Mouse (Mus musculus) embryonic facial prominence, embryonic 11.5 days (tissue): Measurements from ENCODE around the gene Elk3. TPM values are rescaled to one million over a fixed set of nuclear protein-coding genes. Genes with fewer than 3 reads are reported as not detected.

Experiments
- ATAC-seq: fragments of 200-750 bp; cut with Nextera tagmentation; replicated peaks from 2 replicates; pipeline ENCODE4 v1.8.0; 2017; ENCODE audit warnings: low read depth; ENCODE audit not compliant: insufficient number of reproducible peaks, low FRiP score, low TSS enrichment
- DNase-seq: peaks from one replicate; pipeline ENCODE4 v3.0.0-alpha.2; 2015; ENCODE audit warnings: low spot score
- H3K27ac ChIP-seq: fragments of 300-500 bp; sonication (generic); replicated peaks from 2 replicates; pipeline ENCODE4 v1.5.1; 2014; ENCODE audit warnings: mild to moderate bottlenecking, low read depth, low read length, control low read depth
- H3K27me3 ChIP-seq: fragments of 300-500 bp; sonication (generic); 2 replicates; pipeline ENCODE4 v1.6.1; 2014; ENCODE audit warnings: mild to moderate bottlenecking, low read length, moderate library complexity, mixed read lengths; ENCODE audit not compliant: control insufficient read depth, insufficient read depth
- H3K36me3 ChIP-seq: fragments of 300-500 bp; sonication (generic); replicated peaks from 2 replicates; pipeline ENCODE4 v1.6.1; 2014; ENCODE audit warnings: low read depth, mild to moderate bottlenecking, low read length, moderate library complexity, mixed read lengths; ENCODE audit not compliant: control insufficient read depth, insufficient read depth
- H3K4me1 ChIP-seq: fragments of 300-500 bp; sonication (generic); 2 replicates; pipeline ENCODE4 v1.6.1; 2014; ENCODE audit warnings: low read length, mixed read lengths; ENCODE audit not compliant: control insufficient read depth, insufficient read depth
- H3K4me2 ChIP-seq: fragments of 300-500 bp; sonication (generic); 2 replicates; pipeline ENCODE4 v1.6.1; 2014; ENCODE audit warnings: low read depth, mild to moderate bottlenecking, control low read depth, low read length, moderate library complexity
- H3K4me3 ChIP-seq: fragments of 300-500 bp; sonication (generic); 2 replicates; pipeline ENCODE4 v1.5.1; 2014; ENCODE audit warnings: low read depth, low read length, control low read depth
- H3K9ac ChIP-seq: fragments of 300-500 bp; sonication (generic); replicated peaks from 2 replicates; pipeline ENCODE4 v1.6.1; 2014; ENCODE audit warnings: mild to moderate bottlenecking, control low read depth, low read length
- H3K9me3 ChIP-seq: fragments of 300-500 bp; sonication (generic); replicated peaks from 2 replicates; pipeline ENCODE4 v1.6.1; 2016; ENCODE audit warnings: mild to moderate bottlenecking, low read length, inconsistent platforms, mixed read lengths; ENCODE audit not compliant: control insufficient read depth
- WGBS: fragments of 180-500 bp; shearing (Covaris S2); extraction: QIAGEN DNeasy Blood & Tissue Kit; methylation state at CpG from one replicate; pipeline ENCODE4 v1.1.7; 2014; 5-methylcytosine and 5-hydroxymethylcytosine counted together
- polyA plus RNA-seq: library from polyadenylated mRNA; unstranded; fragments of >200 nt; fragmentation: Nextera tagmentation; extraction: Ambion mirVana; gene quantifications from 2 replicates; pipeline ENCODE4 v1.2.1, GENCODE M21; 2014

Gene Elk3
- polyA plus RNA-seq, 1 experiment from 2014 or later, result 34.0 TPM

GRCm38 (mm10) chr10:93353545-93354326 is 42.8 kb upstream of the Elk3 start:
- Histone ChIP-seq H3K27ac (no peak overlapping the region), H3K4me2 (no peak overlapping the region), H3K27me3 (no peaks in the 10 kb centered on the region), H3K4me1 (no peaks in the 10 kb centered on the region), H3K4me3 (no peak overlapping the region), H3K36me3 (no peaks in the 10 kb centered on the region), H3K9ac (no peak overlapping the region), H3K9me3 (no peaks in the 10 kb centered on the region)
- no peak for ATAC-seq
- WGBS, result 80% methylated on average over 10 of the region's 10 CpGs
- no peak for DNase-seq

DNA sequence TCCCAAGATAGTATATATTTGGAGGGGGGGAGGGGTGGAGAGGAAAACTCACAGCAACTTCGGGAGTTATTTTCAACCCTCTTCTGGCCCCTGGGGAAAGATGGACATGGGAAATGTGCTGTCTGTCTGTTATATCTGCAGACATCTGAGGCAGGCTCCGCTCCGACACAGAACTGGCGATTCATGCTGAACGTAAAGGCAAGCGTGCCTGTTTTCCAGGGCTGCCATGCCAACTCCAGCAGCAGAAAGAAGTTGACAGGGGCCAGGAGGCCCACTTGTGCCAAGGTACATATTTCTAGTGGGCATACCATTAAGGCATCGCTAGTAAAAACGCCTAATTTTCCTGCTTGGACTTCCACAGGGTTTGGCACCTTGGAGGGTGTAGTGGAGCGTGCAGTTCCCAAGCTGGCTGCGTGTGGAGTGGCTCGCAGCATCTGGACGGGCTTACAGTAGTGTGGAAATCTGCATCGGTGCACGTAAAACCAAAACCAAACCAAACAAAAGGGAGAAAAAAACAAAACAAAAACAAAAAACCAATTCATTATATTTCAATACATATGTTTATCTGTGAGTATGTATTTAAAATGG is 37.1 kb upstream of the Elk3 start:
- DNase-seq (no peak), ATAC-seq (no peak)
- no peaks in the 10 kb centered on the region for H3K9me3 ChIP-seq
- WGBS, result 72% methylated on average over 14 of the region's 14 CpGs
- H3K4me3 ChIP-seq, result no peak overlapping the region
- no peak overlapping the region for H3K4me2 ChIP-seq
- H3K27ac ChIP-seq, result 0 out of 2 replicates have a peak overlapping the region, but pooled peaks have one; percentile 47
- no peak overlapping the region for H3K9ac ChIP-seq
- H3K27me3 ChIP-seq, result no peaks in the 10 kb centered on the region
- no peaks in the 10 kb centered on the region for H3K36me3 ChIP-seq
- no peaks in the 10 kb centered on the region for H3K4me1 ChIP-seq

DNA sequence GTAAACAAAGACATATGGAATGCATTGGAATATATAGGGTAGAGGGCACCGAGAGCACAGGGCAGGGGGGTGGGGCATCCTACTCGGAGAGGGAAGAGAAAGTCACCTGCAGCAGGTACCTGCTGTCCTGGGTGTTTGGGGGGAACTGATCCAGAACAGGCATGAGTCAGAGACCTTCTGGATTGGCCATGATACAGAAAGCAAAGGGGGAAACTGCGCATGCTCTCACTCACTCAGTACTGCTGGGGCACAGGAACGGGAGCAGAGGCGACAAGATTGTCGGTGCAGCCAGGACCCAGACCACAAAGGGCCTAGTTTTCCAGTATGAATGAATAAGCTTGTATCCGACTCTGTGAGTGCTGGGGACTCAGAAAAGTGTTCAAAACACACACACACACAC is 36.5 kb upstream of the Elk3 start:
- Histone ChIP-seq H3K27ac (0 out of 2 replicates have a peak overlapping the region, but pooled peaks have one; percentile 9), H3K4me1 (no peaks in the 10 kb centered on the region), H3K36me3 (no peaks in the 10 kb centered on the region), H3K9ac (no peak overlapping the region), H3K4me2 (no peak overlapping the region), H3K9me3 (no peaks in the 10 kb centered on the region), H3K4me3 (no peak overlapping the region), H3K27me3 (no peaks in the 10 kb centered on the region)
- no peak for ATAC-seq
- DNase-seq, result no peak
- 36% methylated on average over 7 of the region's 7 CpGs for WGBS

- H3K9ac ChIP-seq, result no peak overlapping the region
- H3K27ac ChIP-seq, result no peak overlapping the region
- no peak for ATAC-seq
Measured at GRCm38 (mm10) chr10:93346208-93346936, 35.4 kb upstream of the Elk3 start.

GRCm38 (mm10) chr10:93345497-93345896 is 34.6 kb upstream of the Elk3 start:
- 88% methylated on average over 2 of the region's 2 CpGs for WGBS
- Histone ChIP-seq H3K4me2 (no peak overlapping the region), H3K27ac (no peak overlapping the region), H3K4me1 (no peaks in the 10 kb centered on the region), H3K9ac (no peak overlapping the region), H3K4me3 (no peak overlapping the region), H3K36me3 (no peaks in the 10 kb centered on the region), H3K27me3 (no peaks in the 10 kb centered on the region), H3K9me3 (no peaks in the 10 kb centered on the region)
- no peak for ATAC-seq
- DNase-seq, result no peak

More at GRCm38 (mm10) chr10:93346208-93346936, 35.4 kb upstream of the Elk3 start:
- H3K27me3 ChIP-seq, result no peaks in the 10 kb centered on the region
- no peaks in the 10 kb centered on the region for H3K36me3 ChIP-seq
- DNase-seq, result no peak
- 80% methylated on average over 9 of the region's 9 CpGs for WGBS
- H3K4me1 ChIP-seq, result no peaks in the 10 kb centered on the region
- H3K9me3 ChIP-seq, result no peaks in the 10 kb centered on the region
- no peak overlapping the region for H3K4me2 ChIP-seq
- no peak overlapping the region for H3K4me3 ChIP-seq

DNA sequence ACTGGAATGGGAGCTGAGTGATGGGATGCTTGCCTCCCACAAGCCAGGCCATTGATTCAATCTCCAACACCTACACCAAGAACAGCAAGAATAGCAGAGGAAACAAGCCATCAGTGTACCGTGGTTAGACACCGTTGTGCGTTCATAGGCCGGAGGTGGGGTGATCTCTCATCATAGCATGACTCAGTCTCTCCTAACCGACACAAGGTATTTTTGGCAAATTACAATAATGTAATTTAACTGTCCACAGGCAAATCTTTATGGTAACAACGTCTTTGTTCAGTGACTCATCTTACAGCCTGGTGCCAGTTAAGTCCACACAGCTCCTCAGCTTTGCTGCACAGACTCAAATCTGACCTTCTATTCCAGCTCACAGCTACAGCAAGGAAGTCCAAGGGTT is 32.5 kb upstream of the Elk3 start:
- H3K4me1 ChIP-seq, result no peaks in the 10 kb centered on the region
- 86% methylated on average over 6 of the region's 6 CpGs for WGBS
- no peak overlapping the region for H3K27ac ChIP-seq
- H3K9me3 ChIP-seq, result no peaks in the 10 kb centered on the region
- no peak overlapping the region for H3K9ac ChIP-seq
- H3K27me3 ChIP-seq, result no peaks in the 10 kb centered on the region
- no peaks in the 10 kb centered on the region for H3K36me3 ChIP-seq
- H3K4me2 ChIP-seq, result no peak overlapping the region
- DNase-seq, result no peak
- no peak for ATAC-seq
- no peak overlapping the region for H3K4me3 ChIP-seq

DNA sequence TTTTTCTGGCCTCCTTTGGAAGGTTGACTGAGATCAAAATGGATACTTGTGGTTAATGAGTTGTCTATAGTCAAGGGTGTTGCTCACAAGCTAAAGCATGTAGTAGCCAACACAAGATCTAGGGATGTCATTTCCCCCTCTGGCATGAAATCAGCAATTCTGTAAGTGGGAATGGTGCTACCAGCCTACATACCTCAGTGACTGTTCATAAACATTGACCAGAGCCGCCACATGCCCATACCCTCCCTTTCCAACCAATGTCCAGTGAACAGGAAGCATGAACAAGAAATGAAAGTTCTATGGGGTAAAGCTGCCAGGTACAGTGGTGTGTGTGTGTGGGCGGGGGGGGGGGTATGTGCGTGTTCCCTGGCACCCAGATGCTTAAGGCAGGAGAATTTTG is 32.1 kb upstream of the Elk3 start:
- Histone ChIP-seq H3K9me3 (no peaks in the 10 kb centered on the region), H3K36me3 (no peaks in the 10 kb centered on the region), H3K4me1 (no peaks in the 10 kb centered on the region), H3K27me3 (no peaks in the 10 kb centered on the region), H3K27ac (no peak overlapping the region), H3K9ac (no peak overlapping the region), H3K4me3 (no peak overlapping the region), H3K4me2 (no peak overlapping the region)
- no peak for DNase-seq
- 89% methylated on average over 3 of the region's 3 CpGs for WGBS
- no peak for ATAC-seq

DNA sequence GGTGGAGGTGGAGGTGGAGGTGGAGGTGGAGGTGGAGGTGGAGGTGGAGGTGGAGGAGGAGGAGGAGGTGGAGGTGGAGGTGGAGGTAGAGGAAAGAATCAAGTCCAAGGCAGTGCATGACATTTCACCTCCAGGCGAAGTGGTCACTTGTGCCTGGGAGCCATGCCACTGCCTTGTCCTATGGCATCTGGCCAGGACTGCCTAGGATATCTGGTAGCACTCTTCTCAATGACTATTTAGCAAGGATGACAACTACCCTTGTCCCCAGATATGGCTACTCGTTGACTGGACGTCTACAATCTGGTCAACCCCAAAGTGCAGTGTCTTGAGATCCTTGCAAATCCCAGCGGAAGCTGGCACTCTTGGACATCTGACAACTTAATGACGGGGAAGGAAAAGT is 27.6 kb upstream of the Elk3 start:
- no peaks in the 10 kb centered on the region for H3K9me3 ChIP-seq
- 88% methylated on average over 5 of the region's 5 CpGs for WGBS
- H3K4me2 ChIP-seq, result no peak overlapping the region
- no peak overlapping the region for H3K4me3 ChIP-seq
- no peaks in the 10 kb centered on the region for H3K27me3 ChIP-seq
- no peaks in the 10 kb centered on the region for H3K36me3 ChIP-seq
- ATAC-seq, result no peak
- H3K27ac ChIP-seq, result no peak overlapping the region
- DNase-seq, result no peak
- no peaks in the 10 kb centered on the region for H3K4me1 ChIP-seq
- H3K9ac ChIP-seq, result no peak overlapping the region
